Mouse (Mus musculus) c-Kit-positive CD71-positive TER-119-negative erythroid progenitor cells, embryonic 14.5 days (primary cell): ENCODE measurements around the gene Ropn1l.
A peak's percentile ranks its signal among the peaks of the same experiment; 100 is the strongest.

Source experiments
- DNase-seq: peaks from one replicate; pipeline ENCODE4 v3.0.0-alpha.2; 2013; ENCODE audit warnings: low read depth

Gene Ropn1l

DNA sequence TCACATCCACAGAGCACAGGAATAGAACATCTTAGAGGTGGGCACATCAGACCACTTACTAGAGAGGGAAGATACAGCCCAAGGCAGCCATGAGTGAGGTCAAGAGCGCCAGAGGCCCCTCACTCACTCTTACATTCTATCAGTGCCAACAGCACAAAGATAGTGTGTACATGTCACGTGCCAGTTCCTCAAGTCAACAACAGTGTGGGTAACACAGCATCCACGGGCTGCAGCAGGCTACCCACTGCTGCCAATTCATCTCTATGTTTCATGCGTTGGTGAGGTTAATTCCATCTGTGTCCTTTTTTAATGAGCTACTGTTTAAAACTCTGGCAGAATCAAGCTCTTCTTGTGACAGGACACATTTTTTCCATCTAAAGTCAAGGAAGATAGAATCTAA is 10.8 kb downstream of the Ropn1l start:
- DNase-seq: no peak

DNA sequence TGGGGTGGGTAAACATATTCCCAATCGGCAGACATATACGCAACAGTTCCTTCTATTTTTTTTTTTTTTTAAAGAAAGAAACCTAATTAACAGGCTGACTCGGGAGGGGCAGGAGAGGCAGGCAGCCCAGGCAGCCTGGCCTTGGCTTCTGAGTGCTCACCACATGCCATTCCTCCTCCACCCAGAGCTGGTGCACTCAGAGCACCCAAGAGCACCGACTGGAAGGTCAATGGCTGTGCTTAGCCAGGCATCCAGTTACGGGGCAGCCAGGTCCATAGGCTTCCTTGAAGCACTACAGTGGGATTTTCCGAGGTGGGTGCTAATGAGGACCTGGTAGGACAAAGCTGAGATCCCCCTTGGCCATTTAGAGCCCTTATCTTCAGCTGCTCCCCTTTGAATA is 11.5 kb downstream of the Ropn1l start:
- DNase-seq: no peak

DNA sequence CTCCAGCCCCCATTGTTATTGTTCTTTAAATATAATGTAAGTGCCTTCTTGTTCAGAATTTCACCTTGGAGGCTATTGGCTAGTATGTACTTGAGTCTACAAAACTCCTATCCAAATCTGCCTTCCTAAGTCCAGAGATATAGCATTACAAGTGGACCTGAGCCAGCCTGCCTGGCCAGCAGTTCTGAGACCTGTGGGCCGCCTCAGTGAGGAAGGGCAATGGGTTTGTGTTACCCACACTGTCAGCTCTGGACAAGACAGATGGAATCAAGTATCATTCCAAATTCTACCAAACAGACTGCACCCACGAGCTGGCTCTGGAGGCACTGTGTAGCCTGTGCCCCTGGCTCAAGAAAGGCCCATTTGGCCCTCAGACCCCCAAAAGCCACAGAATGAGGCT is 16.7 kb downstream of the Ropn1l start:
- DNase-seq: no peak

DNA sequence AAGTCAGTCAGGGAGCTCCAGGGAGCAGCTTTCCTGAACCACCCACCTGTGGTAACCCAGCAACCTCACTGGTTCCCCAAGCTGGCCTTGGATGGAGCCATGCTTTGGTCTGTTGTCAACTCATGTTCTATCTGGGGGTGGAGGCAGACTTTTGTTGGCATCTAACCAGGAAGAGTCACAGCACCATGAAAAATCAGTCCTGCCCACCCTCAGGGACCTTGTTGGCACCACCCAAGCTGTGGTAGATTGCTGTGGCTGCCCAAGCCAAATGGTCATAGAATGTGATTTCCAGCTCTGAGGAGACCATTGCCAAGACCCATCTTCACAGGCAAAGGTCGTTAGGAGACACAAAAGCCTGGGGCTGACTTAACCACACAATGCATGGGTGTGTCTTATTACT is 17.5 kb downstream of the Ropn1l start:
- no peak for DNase-seq

DNA sequence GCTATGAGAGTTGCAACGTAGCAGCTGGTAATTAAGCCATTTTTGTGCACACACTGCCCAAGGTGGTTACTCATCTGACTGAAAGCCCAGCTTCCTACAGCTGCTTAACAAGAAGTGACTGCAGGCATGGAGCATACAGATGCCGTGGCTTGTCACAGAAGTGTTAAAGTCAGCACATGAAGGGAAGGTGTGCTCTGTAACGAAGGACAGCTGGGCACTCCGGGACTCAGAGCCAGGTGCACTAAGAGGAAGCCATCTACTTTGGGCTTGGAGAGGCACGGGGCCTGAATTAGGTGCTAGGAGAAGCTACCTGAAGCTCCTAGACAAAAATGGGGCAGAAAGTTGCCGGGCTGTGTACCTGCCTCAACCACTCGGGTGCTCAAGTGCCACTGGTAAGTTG is 19.8 kb downstream of the Ropn1l start:
- no peak for DNase-seq

DNA sequence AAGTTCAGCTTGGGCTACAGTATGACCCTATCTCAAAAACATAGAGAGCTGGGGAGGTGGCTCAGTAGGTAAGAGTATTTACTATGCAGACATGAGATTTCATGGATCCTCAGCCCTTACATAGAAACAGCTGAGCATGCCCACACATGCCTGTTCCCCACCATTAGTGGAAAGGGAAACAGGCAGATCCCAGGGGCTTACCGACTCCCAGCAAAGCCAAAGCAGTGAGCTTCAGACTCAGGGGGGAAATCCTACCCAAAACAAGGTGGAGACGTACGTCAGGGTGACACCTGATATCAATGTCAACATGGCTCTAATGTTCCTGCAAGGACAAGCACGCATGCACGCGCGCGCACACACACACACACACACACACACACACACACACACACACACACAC is 21.7 kb downstream of the Ropn1l start:
- DNase-seq: no peak

DNA sequence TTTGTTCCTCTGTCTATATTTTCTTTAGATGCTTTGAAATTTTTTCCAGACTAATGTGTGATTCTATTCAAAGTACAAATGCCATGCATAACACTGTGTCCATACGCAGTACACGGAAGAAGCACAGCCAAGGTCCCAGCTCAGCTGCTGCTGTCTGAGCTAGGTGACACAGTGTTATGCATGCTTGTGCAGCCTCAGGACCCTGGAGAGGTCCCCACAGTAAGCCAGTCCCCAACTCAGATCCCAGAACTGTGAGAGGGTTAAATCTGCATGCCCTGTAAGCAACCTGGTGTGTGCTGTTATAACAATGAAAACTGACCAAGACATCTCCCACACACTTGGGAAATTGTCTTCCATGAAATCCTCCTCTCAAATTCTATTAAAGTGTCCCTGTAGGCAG is 23.5 kb downstream of the Ropn1l start:
- no peak for DNase-seq

DNA sequence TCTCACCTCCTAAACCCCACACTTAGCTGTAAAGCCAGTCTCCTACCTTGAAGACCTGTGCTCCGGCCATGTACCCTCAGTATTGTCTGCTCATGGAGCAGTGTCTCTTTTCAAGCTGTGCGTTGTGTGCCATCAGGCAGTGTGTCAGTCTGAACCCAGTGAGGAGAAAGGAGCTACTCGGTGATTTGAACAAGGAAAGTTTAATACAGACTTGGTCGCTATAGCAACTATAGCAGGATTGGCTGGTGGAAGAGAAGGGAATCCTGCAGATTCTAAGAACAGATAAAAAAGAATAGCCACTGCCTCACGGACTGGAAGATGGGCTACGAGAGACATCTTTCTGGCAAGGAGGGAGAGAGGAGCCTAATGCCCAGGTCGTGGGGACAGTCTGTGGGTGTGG is 24.1 kb downstream of the Ropn1l start:
- DNase-seq: no peak

DNA sequence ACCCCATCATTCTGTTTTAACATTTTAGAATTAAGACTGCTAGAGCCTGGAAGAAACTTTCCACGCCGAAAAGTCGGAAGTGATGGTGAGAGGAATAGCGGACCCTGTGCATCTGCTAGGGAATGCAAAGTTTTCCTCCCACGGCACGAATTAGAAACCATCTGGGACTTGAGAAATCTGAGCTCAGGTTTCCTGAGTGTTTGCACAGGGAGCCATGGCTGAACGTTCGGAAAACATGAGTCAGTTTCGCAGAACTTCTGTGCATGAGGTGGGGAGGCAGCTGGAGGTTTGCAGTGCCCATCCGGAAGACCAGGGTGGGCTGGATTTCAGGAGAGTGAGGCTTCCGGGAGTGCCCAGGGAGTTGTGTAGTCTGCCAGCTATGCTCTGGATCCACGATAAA is 25.0 kb downstream of the Ropn1l start:
- no peak for DNase-seq

DNA sequence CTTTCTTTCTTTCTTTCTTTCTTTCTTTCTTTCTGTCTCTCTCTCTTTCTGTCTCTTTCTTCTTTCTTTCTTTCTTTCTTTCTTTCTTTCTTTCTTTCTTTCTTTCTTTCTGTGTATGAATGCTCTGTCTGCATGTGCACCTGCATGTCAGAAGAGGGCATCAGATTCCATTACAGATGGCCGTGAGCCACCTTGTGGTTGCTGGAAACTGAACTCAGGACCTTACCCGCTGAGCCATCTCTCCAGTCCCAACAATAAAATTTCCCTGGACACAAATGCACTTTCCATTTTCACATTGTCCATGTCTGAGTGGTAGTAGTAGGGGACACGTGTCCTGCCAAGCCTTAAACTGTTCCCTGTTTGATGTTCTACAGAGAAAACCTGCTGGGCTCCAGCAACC is 26.1 kb downstream of the Ropn1l start:
- no peak for DNase-seq

DNA sequence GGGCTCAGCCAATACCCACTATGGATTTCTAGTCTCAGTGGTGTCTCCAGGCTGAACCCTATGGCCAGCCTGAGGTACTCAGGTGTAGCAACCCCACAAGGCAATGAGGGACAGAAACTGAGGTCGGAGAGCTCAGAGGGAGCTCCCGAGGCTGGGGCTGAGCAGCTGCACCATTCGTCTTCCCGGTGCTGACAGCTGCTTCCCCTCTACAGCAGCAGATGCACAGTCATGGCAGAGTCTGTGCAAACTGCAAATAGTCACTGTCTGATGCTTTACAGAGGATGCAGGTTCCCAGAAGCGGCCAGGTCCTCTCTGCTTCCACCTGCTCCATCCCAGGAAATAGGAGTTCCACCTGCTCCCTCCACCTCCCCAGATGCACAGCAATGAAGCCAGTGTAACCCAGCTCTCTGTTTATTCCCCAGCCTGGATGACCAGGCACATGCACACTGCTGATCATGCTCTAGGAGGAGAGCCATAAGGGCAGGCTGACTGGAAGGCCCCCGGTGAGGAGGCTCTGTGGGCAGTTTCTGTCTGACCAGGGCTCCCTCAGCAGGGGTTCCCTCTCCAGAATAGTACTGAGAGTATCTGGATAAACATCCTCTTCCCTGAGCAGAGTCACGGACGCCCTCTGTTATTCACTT is 27.4 kb downstream of the Ropn1l start:
- no peak for DNase-seq

DNA sequence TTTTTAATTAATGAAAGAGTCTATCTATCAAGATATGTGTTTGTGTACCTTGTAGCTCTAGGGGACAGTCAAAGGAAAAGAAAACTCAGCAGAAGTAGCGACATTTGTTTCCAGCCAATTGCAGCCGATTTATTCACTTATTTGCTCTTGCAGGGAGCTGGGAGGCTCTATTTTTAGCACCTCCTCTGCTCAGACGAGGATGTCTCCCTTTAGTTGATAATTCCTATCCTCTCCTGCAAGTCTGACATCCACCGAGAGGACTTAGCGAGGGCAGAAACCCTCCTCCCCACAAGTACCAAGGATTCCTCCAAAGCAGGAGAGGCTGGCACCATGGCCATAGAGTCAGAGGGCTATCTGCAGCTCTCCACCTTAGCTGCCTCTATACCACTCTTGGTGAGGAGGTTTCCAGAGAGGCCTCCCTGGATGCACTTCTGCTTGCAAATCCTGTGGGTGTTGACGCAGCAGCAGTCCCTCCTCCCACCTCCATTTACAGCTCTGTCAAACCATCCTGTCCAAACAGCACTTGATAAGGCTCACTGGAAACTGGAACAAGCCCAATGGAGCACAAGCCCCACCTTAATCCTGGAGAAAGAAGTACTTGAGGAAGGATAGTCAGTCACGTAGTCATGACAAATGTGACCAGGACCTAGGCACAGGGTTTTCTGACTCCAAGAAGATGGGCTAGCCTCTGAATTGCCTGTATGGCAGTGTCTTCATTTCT is 30.7 kb downstream of the Ropn1l start:
- no peak for DNase-seq

DNA sequence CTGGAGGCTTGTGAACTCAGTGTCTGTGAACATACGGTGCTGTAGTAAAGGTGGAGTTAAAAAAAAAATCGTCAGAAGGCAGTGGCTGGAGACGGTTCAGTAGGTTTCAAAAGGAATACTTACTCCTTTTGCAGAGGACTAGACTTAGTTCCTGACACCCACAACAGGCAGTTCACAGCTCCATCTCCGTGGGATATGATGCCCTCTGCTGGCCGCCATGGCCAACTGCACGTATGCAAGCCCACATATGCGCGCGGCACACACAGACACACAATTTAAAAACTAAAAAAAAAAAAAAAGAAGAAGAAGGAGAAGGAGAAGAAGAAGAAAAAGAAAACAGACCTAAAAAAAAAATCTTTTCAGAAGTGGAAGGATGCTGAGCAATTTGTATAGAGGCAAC is 34.5 kb downstream of the Ropn1l start:
- peak; percentile 28 for DNase-seq

DNA sequence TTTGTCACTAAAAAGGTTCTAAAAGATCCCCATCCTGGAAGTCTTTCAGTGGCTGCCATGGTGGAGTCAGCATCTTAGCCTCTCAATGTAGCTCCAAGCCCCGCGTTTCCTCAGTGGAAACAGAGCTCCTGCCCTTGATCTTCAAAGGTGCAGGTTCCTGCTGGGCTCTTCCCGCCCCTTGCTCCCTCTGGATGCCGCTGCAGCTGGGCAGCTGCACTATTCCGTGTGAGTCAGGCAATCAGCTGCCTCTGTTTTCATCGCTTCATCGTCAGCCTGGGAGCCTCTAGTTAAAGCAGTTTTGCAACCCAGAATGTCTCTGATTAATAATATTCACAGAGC is 34.9 kb downstream of the Ropn1l start:
- DNase-seq: no peak

DNA sequence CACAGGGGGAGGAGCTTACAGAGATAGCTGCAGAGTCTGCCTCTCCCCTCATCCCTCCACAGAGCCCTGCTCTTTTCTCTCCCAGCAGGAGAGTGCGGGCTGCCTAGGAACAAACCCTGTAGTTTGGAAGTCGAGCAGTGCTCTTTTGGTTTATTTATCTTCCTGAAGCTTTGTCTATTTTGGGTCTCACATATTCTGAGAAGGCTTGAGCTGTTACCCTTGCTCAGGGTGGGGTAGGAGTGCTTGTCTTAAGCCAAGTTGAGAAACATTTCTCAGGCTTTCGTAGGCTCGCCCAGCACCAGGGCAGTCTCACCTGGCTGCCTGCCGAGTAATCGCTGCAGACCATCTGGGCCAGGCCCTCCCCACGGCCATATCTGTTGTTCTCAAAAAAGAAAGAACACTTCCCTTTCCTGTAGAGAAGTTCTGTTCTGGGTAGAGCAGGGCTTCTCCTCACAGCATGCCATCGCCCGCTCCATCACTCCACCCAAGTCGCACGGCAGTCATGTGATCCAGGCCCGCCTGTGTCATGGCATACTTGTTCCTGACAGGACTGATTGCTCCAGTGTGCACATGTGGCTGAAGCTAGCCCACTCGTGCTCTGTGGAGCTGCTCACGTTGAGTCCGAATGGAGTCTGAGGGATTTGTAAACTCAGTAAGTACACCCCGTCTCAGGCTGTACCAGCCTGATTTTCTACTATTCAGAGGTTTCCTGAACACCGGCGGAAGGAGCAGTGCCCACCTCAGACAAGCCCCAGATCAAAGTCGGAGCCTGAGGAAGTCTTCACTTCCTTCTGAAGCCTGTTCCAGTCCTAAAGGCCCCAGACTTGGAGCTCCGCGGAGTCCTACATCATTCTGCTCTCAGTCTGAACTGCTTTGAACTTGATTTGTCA is 35.5 kb downstream of the Ropn1l start:
- DNase-seq: peak; percentile 38

DNA sequence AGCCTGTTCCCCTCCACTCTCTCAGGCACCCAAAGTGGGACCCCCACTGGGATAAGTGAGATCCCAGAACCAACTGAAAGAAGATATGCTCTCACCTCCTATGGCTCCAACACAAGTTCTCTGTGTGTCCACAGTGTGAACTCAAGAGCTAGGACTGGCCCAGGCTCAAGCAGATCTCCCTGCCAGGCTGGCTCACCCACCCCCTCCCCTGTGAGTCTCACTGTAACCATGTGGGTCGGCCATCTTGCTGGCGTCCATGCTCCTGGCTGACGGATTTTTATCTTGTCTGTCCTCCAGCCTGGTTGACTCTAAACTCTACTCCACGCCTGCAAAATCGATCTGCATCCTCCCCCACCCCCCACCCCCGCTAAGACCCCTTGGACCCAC is 36.1 kb downstream of the Ropn1l start:
- no peak for DNase-seq

DNA sequence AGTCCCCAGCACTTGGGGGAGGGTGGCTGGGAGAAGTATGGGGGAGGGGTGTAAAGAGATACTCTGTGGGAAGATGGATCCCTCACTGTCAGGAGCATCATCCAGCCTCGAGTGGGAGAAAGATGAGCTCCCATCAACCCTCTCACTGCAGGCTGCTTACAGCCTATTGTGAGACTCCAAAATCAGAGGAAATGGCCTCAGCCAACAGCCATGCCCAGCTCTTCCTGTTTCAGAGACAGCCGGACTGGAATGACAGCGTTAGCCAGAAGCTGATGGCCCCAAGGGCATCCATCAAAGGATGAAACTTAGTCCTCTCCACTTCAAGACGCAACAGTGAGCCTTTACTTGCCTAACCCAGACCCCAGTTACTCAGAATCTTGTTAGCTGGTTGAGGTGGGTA is 38.4 kb downstream of the Ropn1l start:
- no peak for DNase-seq

DNA sequence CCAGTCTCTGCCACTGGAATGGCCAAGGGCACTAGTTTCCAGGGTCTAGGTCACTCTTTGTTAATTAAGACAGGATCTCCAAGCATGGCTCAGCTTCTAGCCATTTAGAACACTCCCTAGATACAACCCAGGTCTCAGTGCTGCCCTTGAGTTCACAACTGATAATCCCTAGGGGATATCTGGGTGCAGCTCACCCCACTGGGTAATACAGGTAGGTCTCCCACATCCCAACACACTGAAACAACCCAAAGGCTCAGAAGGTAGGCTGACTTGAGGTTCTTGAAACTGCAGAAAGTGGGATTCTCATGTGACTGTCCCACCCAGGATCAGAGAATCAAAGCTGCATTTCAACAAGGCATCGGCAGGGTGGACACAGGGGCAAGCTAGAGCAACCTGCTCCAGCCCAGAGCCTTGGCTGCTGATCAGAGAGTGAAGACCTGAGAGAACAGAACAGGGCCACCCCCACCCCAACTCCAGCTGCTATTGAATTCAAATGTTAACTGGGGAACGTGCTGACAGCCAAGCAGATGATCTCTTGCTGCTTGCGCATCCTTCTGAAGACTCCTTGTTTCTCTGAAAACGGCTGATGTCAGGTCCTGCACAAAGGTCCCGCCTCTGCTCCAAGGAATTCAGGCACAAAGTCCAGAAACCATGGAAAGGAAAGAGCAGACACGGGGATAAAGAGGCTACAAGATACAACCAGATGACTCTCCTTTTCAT is 39.2 kb downstream of the Ropn1l start:
- no peak for DNase-seq

DNA sequence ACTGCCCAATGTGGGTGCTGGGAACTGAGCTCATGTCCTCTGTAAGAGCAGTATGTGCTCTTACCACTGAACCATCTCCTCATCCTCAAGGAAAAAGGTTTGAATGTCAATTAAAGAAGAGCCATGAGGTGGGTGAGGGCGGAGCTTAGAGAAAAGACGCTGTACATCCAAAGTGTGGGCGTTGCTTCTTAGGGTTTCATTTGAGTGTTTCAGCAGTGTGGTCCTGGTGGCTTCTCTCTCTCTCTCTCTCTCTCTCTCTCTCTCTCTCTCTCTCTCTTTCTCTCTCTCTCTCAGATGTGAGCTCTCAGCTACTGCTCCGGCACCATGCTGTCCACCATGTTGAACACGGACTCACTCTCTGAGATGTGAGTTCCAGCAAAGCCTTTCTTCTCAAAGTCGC is 39.9 kb downstream of the Ropn1l start:
- DNase-seq: no peak

DNA sequence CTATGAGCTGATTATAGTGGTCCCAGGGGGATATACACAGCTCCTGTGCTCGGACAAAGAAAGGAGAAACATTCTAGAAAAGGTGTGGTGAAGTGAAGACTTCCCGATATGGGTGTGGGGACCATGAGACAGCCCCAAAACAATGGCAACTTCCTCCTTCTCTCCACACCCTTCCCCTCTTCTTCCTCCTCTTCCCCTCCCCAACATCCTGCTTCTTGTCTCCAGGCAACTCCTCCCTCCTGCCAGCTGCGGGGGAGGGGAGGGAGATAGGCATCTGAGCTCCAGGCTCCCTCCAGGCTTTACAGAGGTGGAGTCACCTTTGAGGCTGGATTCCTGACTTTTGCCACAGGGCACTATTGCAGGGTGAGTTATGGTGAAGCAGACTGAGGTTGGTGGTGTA is 40.6 kb downstream of the Ropn1l start:
- no peak for DNase-seq

DNA sequence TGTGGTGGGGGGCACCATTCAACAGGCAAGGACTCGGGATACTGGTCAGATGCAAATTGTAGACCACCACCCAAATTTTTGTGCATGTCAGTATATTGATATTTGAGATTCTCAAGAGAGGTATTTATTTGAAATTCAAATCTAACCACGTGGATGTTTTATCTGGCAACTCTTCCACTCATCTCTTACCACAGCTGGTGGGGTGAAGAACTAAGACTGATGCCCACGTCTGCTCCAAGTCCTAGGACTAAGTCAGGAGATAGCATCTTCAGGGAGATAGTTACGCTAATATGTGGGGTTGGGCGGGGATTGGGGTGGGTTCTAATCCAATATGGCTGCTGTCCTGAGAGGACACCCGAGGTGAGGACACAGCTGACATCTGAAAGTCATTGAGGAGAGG is 41.1 kb downstream of the Ropn1l start:
- DNase-seq: no peak

DNA sequence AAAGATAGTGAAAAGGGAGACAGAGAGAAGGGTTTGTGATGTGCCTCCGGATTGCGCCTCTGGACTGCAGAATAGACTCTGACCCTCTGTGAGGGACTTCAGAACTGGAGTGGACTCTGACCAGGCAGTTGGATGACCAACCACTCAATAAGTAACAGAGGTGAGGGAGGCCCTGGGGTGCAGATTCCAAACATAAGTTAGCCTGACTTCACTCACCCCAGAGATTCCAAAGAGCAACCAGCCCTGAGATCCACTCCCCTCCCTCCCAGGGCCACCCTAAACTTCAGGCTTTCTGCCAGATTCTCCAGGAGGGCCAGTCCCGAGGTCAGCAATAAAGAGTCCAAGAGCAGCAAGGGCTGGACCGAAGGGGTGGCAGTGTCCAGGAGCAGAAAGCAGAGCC is 46.0 kb downstream of the Ropn1l start:
- no peak for DNase-seq

DNA sequence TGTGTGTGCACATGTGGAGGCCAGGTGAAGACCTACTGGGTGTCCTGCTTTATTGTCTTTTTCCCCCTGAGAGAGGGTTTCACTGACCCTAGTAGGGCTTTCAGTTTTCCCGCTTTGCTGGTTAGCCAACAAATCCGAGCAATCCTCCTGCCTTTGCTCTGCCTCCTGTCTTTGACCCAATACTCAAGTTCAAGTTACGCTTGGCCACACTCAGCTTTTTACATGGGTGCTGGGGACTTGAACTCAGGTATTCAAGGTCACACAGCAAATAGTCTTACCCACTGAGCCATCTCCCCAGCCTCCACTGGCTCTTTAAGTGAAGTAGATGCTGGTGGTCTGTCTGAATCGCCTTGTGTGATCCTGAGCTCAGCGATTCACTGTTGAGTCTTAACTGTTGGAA is 46.7 kb downstream of the Ropn1l start:
- DNase-seq: no peak
